Mouse (Mus musculus): ENCODE measurements around the gene Pnmal2.

GRCm38 (mm10) chr7:16919395-16920149 lies 24.9 kb upstream of the Pnmal2 start:
- TF ChIP-seq CTCF (IDR thresholded peaks at IDR 0.05; ENCODE audit: insufficient read depth, low read length) = no peak
- TF ChIP-seq POLR2A (IDR thresholded peaks at IDR 0.05; ENCODE audit: borderline replicate concordance, extremely low read depth, low read depth, low read length) = no peak

Data from lung, adult 2 months (tissue).